Mouse (Mus musculus): ENCODE measurements around the gene Gm26620. TPM values are rescaled to one million over a fixed set of nuclear protein-coding genes. Genes with fewer than 3 reads are reported as not detected.

The Gm26620 gene
- polyA plus RNA-seq (2016; fragmentation: Nextera tagmentation; extraction: Ambion mirVana), result 0.19 and 0.39 TPM in 2 replicates

DNA sequence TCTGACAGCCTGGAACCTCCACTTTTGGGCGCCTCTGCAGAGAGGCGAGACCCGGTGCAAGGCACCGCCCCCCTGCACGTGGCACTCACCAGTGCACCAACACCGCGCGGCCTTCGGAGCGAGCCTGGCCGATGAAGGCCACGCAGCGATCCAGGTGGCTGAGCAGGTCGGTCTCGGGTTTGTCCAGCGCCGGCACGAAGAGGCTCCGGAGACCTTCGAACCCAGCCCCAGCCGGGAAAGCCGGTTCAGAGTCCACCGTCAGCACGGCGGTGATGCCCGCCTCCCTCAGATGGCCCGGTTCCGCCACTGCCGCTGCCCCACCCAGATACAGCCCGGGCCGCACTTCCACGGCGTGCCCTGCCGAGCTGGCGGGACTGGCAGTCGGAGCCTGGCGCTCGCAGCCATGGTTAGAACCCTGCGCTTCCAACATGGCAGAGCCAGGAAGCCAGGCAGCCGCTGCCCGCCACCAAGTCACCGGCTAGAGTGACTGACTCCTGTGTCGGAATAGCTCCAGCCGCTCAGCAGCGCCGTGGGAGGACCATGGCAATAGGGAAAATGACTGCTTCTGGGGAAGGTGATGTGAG lies at the start of gene Gm26620, which contains the start of gene Dusp12:
TSS of gene Gm26620 (plus strand) at position 88 of the 584 bp plus-strand sequence.
TSS of gene Dusp12 (minus strand) at position 563 of the 584 bp plus-strand sequence.
- Histone ChIP-seq H3K4me3 (peak within 1 kb of the TSS; percentile 77), H3K4me1 (peaks cover 25% of the 10 kb centered on the region), H3K27me3 (ENCODE audit: poor library complexity, severe bottlenecking) (no peaks in the 10 kb centered on the region), H3K36me3 (replicated peaks) (peaks cover 22% of the 10 kb centered on the region), H3K9me3 (no peaks in the 10 kb centered on the region), H3K27ac (peak within 1 kb of the TSS; percentile 91)
- peak; percentile 84 for DNase-seq (ENCODE audit: extremely low spot score, low spot score)
- WGBS, result under 1% methylated on average over 46 of the region's 46 CpGs

DNA sequence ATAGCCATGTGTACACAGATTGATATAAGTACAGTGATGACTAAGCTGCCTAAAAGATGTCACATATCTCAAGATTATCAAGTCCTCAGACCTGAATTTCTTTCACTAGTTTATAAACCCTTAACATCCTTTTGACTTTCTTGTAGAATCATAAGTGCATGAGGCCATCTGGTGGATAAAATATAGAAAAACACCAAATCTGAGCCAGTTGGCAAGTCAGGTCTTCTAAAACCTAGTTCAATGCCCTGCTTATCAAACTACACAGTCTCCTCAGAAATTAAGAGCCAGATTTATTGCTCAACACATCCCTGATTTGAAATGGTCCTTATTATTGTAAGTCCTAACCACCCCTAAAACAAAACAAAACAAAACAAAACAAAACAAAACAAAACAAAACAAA lies 45.2 kb upstream of the Gm26620 start:
- no peaks in the 10 kb centered on the region for H3K9me3 ChIP-seq
- H3K27ac ChIP-seq, result no peak overlapping the region
- peaks cover 3% of the 10 kb centered on the region; the same call in 1 of the 2 replicates for H3K36me3 ChIP-seq (replicated peaks)
- no peaks in the 10 kb centered on the region for H3K27me3 ChIP-seq (ENCODE audit: poor library complexity, severe bottlenecking)
- H3K4me1 ChIP-seq, result peaks cover 3% of the 10 kb centered on the region; the same call in 1 of the 2 replicates
- no peak for DNase-seq (ENCODE audit: extremely low spot score, low spot score)
- H3K4me3 ChIP-seq, result no peak overlapping the region

DNA sequence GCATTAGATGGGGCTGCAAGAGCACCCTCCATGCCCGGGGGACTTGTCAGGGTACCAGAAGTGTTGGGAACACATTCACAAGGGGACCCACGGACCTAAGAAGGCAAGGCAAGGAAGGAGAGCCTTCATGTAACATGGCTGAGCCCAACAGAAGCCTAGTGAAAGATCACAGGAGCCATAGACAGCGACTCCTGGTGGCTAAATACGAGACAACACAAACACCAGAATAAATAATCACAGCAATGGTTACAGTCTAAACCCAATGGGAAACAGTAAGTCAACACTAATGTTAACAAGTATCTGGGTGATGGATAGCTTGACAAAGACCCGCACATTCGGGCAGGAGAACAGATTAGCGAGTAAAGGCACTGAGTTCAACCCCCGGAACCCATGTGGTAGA lies 40.5 kb upstream of the Gm26620 start:
- no peak overlapping the region for H3K4me3 ChIP-seq
- peaks cover 3% of the 10 kb centered on the region; the same call in 1 of the 2 replicates for H3K36me3 ChIP-seq (replicated peaks)
- peaks cover 3% of the 10 kb centered on the region; the same call in 1 of the 2 replicates for H3K4me1 ChIP-seq
- H3K27ac ChIP-seq, result no peak overlapping the region
- DNase-seq (ENCODE audit: extremely low spot score, low spot score), result peak; percentile 39
- 53% methylated on average over 8 of the region's 8 CpGs for WGBS
- H3K27me3 ChIP-seq (ENCODE audit: poor library complexity, severe bottlenecking), result no peaks in the 10 kb centered on the region
- no peaks in the 10 kb centered on the region for H3K9me3 ChIP-seq

DNA sequence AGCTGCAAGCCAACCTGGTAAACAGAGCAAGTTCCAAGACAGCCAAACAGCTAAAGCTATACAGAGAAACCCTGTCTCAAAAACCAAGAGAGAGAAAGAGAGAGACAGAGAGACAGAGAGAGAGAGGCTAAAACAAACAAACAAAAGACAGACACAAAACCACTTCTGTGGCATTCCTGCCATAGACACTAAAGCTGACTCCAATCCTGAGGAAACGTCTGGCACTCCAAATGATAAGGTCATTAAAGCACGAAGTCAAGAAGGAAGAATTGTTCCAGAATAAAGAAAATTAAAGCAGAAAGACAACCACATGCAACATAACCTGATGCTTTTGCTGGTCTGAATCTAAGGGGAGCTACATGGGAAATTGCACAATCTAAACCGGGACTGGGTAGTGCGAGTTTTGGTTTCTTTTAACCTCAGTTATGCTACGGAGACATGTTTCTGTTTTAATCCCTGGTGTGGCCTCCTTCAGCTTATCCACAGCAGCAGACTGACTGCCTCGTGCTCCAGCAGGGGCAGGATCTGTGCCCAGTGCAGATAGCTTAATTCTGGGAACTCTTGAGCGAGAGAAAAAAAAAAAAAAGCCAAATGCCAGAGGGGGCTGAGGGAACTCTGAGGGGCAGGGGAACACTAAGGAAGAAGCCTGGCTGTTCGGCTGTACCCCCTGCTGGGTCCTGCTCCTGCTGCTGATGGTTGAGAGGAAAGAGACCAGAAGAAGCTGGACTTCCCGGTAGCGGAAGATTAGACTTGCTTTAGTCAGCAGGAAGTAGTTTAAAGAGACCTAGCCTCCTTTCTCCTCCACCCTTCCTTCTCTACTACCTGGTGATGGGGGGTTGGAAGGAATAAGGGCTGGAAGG lies 39.2 kb upstream of the Gm26620 start:
- Histone ChIP-seq H3K27ac (peak overlapping the region; percentile 44; the same call in 1 of the 2 replicates), H3K9me3 (no peaks in the 10 kb centered on the region)

DNA sequence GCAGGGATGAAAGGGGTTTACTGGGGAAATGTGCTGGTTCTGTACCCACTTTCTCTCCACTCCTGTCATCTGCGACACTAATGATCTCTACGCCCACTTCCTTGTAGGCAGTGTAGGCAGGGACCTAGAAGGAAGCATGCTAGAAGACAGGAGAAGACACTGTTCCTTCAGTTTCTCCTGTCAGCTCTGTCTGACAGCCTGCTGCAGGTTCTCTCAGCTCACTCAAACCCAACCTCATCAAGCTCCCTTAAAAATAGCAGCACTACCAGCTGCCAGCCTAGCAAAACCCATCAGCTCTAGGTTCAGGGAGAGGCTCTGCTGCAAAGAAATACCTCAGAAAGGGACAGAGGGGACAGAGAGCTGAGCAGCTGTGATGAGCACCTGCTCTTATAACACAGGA lies 34.9 kb upstream of the Gm26620 start:
- H3K36me3 ChIP-seq (replicated peaks), result peaks cover 5% of the 10 kb centered on the region; the same call in 1 of the 2 replicates
- H3K4me1 ChIP-seq, result no peaks in the 10 kb centered on the region
- H3K27me3 ChIP-seq (ENCODE audit: poor library complexity, severe bottlenecking), result no peaks in the 10 kb centered on the region
- no peak overlapping the region for H3K27ac ChIP-seq
- WGBS, result 85% methylated on average over 2 of the region's 2 CpGs
- no peak overlapping the region for H3K4me3 ChIP-seq
- no peak for DNase-seq (ENCODE audit: extremely low spot score, low spot score)
- no peaks in the 10 kb centered on the region for H3K9me3 ChIP-seq

More for the DNA sequence above, 39.2 kb upstream of the Gm26620 start:
- WGBS, result 47% methylated on average over 10 of the region's 10 CpGs
- Histone ChIP-seq H3K36me3 (replicated peaks) (peaks cover 2% of the 10 kb centered on the region; the same call in 1 of the 2 replicates), H3K4me1 (peaks cover 3% of the 10 kb centered on the region; the same call in 1 of the 2 replicates), H3K27me3 (ENCODE audit: poor library complexity, severe bottlenecking) (no peaks in the 10 kb centered on the region), H3K4me3 (no peak overlapping the region)
- no peak for DNase-seq (ENCODE audit: extremely low spot score, low spot score)

DNA sequence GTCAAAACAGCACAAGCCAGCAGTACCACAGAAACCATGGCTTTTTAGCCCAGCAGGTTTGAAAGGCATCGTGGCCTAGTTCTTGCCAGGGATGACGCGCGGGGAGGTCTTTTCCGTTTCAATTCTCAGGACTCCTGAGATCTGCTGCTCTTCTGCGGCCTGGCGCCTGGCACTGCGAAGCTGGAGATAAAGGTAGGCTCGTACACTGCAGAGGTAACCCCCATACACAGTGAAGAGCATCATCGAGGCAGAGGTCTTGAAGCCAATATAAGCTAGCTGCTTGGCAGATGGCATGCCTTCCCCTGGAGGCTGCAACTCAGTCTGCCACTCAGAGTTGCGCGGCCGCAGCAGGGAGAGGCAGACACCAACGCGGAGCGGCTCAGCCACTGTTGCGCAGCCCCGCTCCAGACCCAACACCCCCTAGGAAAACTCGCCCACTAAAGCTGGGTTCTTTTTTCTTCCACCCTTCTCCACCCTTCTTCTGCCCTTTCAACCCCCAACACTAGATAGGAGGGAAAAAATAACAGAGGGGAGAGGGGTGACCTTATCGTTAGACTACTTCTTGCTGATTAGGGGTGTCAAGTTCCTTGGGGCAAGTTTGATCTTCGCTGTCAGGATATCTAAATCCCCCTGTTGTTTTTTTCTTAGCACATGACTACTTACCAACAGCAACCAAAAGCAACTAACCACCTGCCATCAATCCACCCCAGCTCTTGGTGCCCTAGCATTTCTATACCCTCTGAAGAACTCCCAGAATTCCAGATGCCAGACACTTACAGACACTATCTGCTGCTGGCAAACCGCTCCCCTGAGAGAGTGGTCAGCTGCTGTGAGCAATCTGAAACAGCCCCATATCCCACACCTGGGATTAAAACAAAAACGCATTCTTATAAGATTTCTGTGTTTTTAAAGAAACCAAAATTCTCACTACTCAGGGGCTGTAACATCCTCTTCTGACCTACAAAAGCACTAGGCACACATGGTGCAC lies 33.9 kb upstream of the Gm26620 start:
- H3K27ac ChIP-seq, result no peak overlapping the region
- DNase-seq (ENCODE audit: extremely low spot score, low spot score), result no peak
- WGBS, result 91% methylated on average over 23 of the region's 23 CpGs
- no peaks in the 10 kb centered on the region for H3K4me1 ChIP-seq
- H3K27me3 ChIP-seq (ENCODE audit: poor library complexity, severe bottlenecking), result no peaks in the 10 kb centered on the region
- peaks cover 5% of the 10 kb centered on the region; the same call in 1 of the 2 replicates for H3K36me3 ChIP-seq (replicated peaks)
- no peaks in the 10 kb centered on the region for H3K9me3 ChIP-seq
- H3K4me3 ChIP-seq, result no peak overlapping the region

DNA sequence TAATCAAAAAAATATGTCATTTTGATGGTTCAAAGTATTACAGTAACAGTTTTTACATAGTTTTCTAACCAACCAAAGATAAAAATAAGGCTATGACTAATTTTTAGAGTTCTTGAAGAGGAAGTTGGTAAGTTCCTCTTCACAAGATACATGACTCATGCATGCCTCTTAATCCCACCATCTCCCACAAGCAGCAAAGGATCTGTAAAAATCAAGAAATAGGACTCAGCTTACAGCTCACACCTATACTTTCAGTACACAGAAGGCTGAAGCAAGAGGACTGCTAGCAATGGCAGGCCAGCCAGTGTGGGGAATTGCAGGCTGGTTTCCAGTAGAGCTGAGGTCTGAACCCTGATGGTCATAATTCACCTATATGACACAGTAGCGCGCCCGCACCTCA lies 31.3 kb upstream of the Gm26620 start:
- peaks cover 5% of the 10 kb centered on the region; the same call in 1 of the 2 replicates for H3K36me3 ChIP-seq (replicated peaks)
- no peak overlapping the region for H3K4me3 ChIP-seq
- H3K27me3 ChIP-seq (ENCODE audit: poor library complexity, severe bottlenecking), result no peaks in the 10 kb centered on the region
- no peaks in the 10 kb centered on the region for H3K9me3 ChIP-seq
- DNase-seq (ENCODE audit: extremely low spot score, low spot score), result no peak
- no peak overlapping the region for H3K27ac ChIP-seq
- WGBS, result 96% methylated on average over 3 of the region's 3 CpGs
- no peaks in the 10 kb centered on the region for H3K4me1 ChIP-seq

DNA sequence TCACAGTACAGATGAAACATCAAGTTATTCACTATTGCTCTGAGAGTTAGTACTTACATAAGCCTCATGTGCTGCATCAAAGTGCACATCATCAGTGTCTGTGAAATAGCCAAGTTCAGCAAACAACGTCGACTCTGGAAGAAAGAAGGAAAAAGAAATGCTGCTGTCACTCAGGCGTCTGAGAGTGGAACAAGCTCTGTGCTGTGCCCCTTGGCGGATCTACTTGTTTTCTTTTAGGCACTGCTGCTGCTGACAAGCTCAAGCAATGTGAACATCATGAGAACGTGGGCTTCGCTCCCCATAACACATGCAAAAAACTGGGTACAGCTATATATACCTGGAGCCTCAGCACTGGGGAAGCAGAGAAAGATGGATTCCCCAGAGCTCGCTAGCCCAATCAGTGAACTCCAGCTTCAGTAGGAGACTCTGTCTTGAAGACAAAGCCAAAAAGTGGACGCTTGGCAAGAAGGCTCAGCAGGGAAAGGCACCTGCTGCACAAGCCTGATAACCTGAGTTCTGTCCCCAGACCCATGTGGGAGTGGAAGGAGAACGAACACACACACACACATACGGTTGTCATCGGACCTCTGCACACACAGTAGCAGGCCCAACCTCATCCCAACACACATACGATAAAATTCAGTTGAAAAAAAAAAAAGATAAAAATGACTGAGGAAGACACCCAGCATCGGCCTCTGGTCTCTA lies 29.7 kb upstream of the Gm26620 start:
- 86% methylated on average over 13 of the region's 13 CpGs for whole genome bisulfite sequencing
- Histone ChIP-seq H3K27me3 (ENCODE audit: poor library complexity, severe bottlenecking) (no peaks in the 10 kb centered on the region), H3K4me1 (no peaks in the 10 kb centered on the region), H3K4me3 (no peak overlapping the region), H3K27ac (no peak overlapping the region), H3K9me3 (no peaks in the 10 kb centered on the region), H3K36me3 (replicated peaks) (peaks cover 5% of the 10 kb centered on the region; the same call in 1 of the 2 replicates)
- no peak for DNase-seq (ENCODE audit: extremely low spot score, low spot score)

DNA sequence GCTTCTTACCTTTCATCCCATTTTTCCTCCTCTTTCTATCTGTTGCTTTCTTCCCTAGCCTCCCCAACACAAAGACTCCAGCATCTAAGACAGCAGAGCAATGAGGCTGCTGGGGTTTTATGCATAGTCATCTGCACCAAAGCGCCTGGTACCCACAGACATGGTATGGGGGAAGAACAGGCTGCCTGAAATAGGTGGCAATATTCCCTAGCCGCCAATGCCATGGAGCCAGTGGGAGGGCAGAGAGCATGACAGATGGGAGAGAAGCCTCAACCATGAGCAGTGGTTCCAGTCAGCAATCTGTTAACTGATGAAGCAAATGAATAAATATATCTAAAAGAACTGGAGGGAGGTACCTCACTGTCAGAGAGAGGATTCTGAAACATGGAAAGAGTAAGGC lies 27.5 kb upstream of the Gm26620 start:
- no peak overlapping the region for H3K4me3 ChIP-seq
- WGBS, result 87% methylated on average over 2 of the region's 2 CpGs

DNA sequence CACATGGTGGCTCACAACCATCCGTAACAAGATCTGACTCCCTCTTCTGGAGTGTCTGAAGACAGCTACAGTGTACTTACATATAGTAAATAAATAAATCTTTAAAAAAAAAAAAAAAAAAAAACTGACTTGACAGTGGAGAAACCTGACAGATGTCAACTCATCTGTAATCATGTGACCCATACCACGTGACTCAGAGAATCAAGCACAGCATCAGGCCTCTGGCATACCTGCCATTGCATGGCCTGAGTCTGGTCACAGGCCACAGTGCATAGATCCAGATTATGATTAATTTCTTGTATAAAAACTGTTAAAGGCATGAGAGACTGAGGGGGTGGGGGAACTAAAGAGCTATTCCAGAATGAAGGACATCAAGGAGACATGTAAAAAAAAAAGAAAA lies 26.0 kb upstream of the Gm26620 start:
- 77% methylated on average over 2 of the region's 2 CpGs for WGBS
- no peaks in the 10 kb centered on the region for H3K9me3 ChIP-seq

More for the DNA sequence above, 27.5 kb upstream of the Gm26620 start:
- Histone ChIP-seq H3K4me1 (no peaks in the 10 kb centered on the region), H3K27me3 (ENCODE audit: poor library complexity, severe bottlenecking) (no peaks in the 10 kb centered on the region), H3K9me3 (no peaks in the 10 kb centered on the region), H3K36me3 (replicated peaks) (no peaks in the 10 kb centered on the region), H3K27ac (no peak overlapping the region)
- DNase-seq (ENCODE audit: extremely low spot score, low spot score), result no peak

DNA sequence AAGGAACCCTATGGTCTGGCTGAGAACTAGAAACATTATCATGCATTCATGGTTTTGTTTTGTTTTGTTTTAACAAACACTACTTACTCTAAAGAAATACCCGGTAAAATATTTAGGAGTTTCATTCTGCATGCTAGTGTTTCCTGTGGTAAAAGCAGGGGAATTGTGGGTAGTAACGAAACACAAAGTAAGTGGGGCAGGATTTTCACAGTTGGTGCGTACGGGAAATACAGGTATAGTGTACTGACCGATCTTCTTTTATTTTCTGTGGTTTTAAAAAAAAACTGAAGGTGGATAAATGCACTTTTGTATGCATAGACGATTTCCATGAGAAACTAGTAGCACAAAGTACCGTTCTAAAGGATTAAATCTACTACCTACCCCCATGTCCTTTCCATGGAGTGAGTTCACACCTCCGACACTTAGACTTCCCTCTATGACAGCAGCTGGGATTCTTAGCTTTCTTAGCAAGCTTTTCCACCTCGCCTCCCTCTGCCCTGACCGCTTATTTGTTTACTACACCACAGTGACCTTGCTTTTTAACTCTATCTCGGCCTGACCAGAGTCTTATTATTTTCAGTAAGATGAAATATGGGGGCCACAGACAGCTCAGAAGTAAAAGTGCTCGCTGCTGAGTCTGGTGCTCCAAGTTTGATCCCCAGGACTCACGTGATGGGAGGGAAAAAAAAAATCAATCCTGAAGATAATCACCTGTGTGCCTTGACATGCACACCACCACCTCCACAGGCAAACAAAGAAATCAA lies 23.0 kb upstream of the Gm26620 start:
- WGBS, result 89% methylated on average over 13 of the region's 13 CpGs
- Histone ChIP-seq H3K36me3 (replicated peaks) (no peaks in the 10 kb centered on the region), H3K4me3 (no peak overlapping the region), H3K9me3 (no peaks in the 10 kb centered on the region), H3K4me1 (peaks cover 7% of the 10 kb centered on the region), H3K27me3 (ENCODE audit: poor library complexity, severe bottlenecking) (no peaks in the 10 kb centered on the region), H3K27ac (no peak overlapping the region)
- no peak for DNase-seq (ENCODE audit: extremely low spot score, low spot score)

More for the DNA sequence above, 26.0 kb upstream of the Gm26620 start:
- no peak overlapping the region for H3K4me3 ChIP-seq
- no peak for DNase-seq (ENCODE audit: extremely low spot score, low spot score)
- no peak overlapping the region for H3K27ac ChIP-seq
- no peaks in the 10 kb centered on the region for H3K4me1 ChIP-seq
- H3K27me3 ChIP-seq (ENCODE audit: poor library complexity, severe bottlenecking), result no peaks in the 10 kb centered on the region
- no peaks in the 10 kb centered on the region for H3K36me3 ChIP-seq (replicated peaks)

All from forebrain, embryonic 10.5 days (tissue).